Mouse (Mus musculus) kidney, postnatal 0 days (tissue): ENCODE measurements around the gene Rpl18. TPM values are rescaled to one million over a fixed set of nuclear protein-coding genes. Genes with fewer than 3 reads are reported as not detected.
A peak's percentile ranks its signal among the peaks of the same experiment; 100 is the strongest.

Source experiments
- ATAC-seq: fragments of 200-750 bp; cut with Nextera tagmentation; replicated peaks from 2 replicates; pipeline ENCODE4 v1.8.0; 2017; ENCODE audit warnings: low read depth, moderate number of reproducible peaks, moderate TSS enrichment, moderate library complexity; ENCODE audit not compliant: low FRiP score
- DNase-seq: peaks from one replicate; pipeline ENCODE4 v3.0.0-alpha.2; 2016; ENCODE audit warnings: low spot score
- H3K27ac ChIP-seq: fragments of 300-500 bp; sonication (generic); 2 replicates; pipeline ENCODE4 v1.5.1; 2014; ENCODE audit warnings: mild to moderate bottlenecking
- H3K27me3 ChIP-seq: fragments of 300-500 bp; sonication (generic); 2 replicates; pipeline ENCODE4 v1.6.1; 2014; ENCODE audit warnings: low read length, mixed read lengths; ENCODE audit not compliant: insufficient read depth
- H3K36me3 ChIP-seq: fragments of 300-500 bp; sonication (generic); 2 replicates; pipeline ENCODE4 v1.6.1; 2014; ENCODE audit warnings: low read length, mixed read lengths; ENCODE audit not compliant: insufficient read depth
- H3K4me1 ChIP-seq: fragments of 300-500 bp; sonication (generic); replicated peaks from 2 replicates; pipeline ENCODE4 v1.6.1; 2014; ENCODE audit warnings: antibody characterized with exemption, low read length, mixed read lengths; ENCODE audit not compliant: insufficient read depth
- H3K4me2 ChIP-seq: fragments of 300-500 bp; sonication (generic); 2 replicates; pipeline ENCODE4 v1.6.1; 2014; ENCODE audit warnings: mild to moderate bottlenecking, low read length, moderate library complexity, mixed read lengths
- H3K4me3 ChIP-seq: fragments of 300-500 bp; sonication (generic); replicated peaks from 2 replicates; pipeline ENCODE4 v1.5.1; 2014; ENCODE audit warnings: low read depth, low read length
- H3K9ac ChIP-seq: fragments of 300-500 bp; sonication (generic); 2 replicates; pipeline ENCODE4 v1.6.1; 2014; ENCODE audit warnings: low read depth, low read length
- H3K9me3 ChIP-seq: fragments of 300-500 bp; sonication (generic); replicated peaks from 2 replicates; pipeline ENCODE4 v1.6.1; 2016; ENCODE audit warnings: low read length, inconsistent platforms, mixed read lengths
- CTCF ChIP-seq: IDR thresholded peaks from 2 replicates; pipeline ENCODE4 v1.5.1; 2016; ENCODE audit warnings: antibody characterized with exemption, low read depth, mild to moderate bottlenecking, moderate library complexity
- WGBS: fragments of 180-500 bp; shearing (Covaris S2); extraction: QIAGEN DNeasy Blood & Tissue Kit; methylation state at CpG from one replicate; pipeline ENCODE4 v1.1.7; 2014; 5-methylcytosine and 5-hydroxymethylcytosine counted together
- polyA plus RNA-seq: library from polyadenylated mRNA; unstranded; fragments of >200 nt; fragmentation: Nextera tagmentation; extraction: Ambion mirVana; gene quantifications from 2 replicates; pipeline ENCODE4 v1.2.1, GENCODE M21; 2015

Gene Rpl18
- polyA plus RNA-seq, 1 experiment from 2014 or later, result 1,142 TPM

DNA sequence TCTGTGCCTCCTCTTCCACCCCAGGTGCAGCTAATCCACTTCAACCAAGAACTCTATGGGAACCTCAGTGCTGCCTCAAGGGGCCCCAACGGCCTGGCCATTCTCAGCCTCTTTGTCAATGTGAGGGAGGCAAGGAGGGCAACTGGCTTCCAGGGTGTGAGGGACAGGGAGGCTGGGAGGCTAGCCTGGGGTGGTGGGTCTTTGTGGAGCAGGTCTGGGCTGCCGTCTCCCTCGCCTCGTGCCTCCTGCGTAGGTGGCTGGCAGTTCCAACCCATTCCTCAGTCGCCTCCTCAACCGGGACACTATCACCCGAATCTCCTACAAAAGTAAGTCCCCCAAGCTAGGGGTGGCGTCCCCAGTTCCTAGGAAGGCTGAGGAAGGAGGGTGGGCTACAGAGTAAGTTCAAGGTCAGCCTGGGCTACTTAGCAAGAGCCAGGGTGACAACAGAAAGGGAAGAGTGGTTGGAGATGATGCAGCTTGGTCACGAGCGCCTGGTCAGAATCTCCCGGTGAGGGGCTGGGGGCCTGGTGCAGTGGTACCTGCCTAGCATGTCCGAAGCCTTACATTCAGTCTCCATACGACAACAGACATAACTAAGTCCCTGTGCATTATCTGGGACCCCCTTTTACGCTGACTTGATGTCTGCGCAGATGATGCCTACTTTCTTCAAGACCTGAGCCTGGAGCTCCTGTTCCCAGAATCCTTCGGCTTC, 12.3 kb upstream of the Rpl18 start:
- 88% methylated on average over 17 of the region's 17 CpGs for WGBS

GRCm38 (mm10) chr7:45703521-45704033, 11.7 kb upstream of the Rpl18 start:
- ATAC-seq (no peak), DNase-seq (no peak)
- Histone ChIP-seq H3K36me3 (no peaks in the 10 kb centered on the region), H3K4me1 (peaks cover 22% of the 10 kb centered on the region), H3K9ac (0 out of 2 replicates have a peak overlapping the region, but pooled peaks have one; percentile 53), H3K27me3 (peaks cover 12% of the 10 kb centered on the region; the same call in 1 of the 2 replicates), H3K4me2 (peak overlapping the region; percentile 93), H3K9me3 (no peaks in the 10 kb centered on the region), H3K4me3 (0 out of 2 replicates have a peak overlapping the region, but pooled peaks have one; percentile 21), H3K27ac (peak overlapping the region; percentile 85)
- no peak for TF ChIP-seq CTCF
- 48% methylated on average over 12 of the region's 12 CpGs for WGBS

More for the DNA sequence above, 12.3 kb upstream of the Rpl18 start:
- Histone ChIP-seq H3K27me3 (peaks cover 16% of the 10 kb centered on the region), H3K9ac (no peak overlapping the region), H3K36me3 (no peaks in the 10 kb centered on the region), H3K27ac (no peak overlapping the region), H3K4me1 (peaks cover 16% of the 10 kb centered on the region), H3K4me2 (no peak overlapping the region), H3K9me3 (no peaks in the 10 kb centered on the region), H3K4me3 (no peak overlapping the region)
- no peak for TF ChIP-seq CTCF
- no peak for ATAC-seq
- no peak for DNase-seq

GRCm38 (mm10) chr7:45704046-45704559, 11.2 kb upstream of the Rpl18 start:
- H3K27ac ChIP-seq, result peak overlapping the region; percentile 85
- H3K36me3 ChIP-seq, result no peaks in the 10 kb centered on the region
- ATAC-seq, result peak; percentile 40
- H3K4me3 ChIP-seq, result peak overlapping the region; percentile 21
- under 1% methylated on average over 13 of the region's 13 CpGs for WGBS
- peak overlapping the region; percentile 93 for H3K4me2 ChIP-seq
- TF ChIP-seq CTCF, result no peak
- DNase-seq, result peak; percentile 94
- H3K27me3 ChIP-seq, result peaks cover 11% of the 10 kb centered on the region; the same call in 1 of the 2 replicates
- H3K9ac ChIP-seq, result peak overlapping the region; percentile 53; the same call in 1 of the 2 replicates
- no peaks in the 10 kb centered on the region for H3K9me3 ChIP-seq
- peaks cover 25% of the 10 kb centered on the region for H3K4me1 ChIP-seq

DNA sequence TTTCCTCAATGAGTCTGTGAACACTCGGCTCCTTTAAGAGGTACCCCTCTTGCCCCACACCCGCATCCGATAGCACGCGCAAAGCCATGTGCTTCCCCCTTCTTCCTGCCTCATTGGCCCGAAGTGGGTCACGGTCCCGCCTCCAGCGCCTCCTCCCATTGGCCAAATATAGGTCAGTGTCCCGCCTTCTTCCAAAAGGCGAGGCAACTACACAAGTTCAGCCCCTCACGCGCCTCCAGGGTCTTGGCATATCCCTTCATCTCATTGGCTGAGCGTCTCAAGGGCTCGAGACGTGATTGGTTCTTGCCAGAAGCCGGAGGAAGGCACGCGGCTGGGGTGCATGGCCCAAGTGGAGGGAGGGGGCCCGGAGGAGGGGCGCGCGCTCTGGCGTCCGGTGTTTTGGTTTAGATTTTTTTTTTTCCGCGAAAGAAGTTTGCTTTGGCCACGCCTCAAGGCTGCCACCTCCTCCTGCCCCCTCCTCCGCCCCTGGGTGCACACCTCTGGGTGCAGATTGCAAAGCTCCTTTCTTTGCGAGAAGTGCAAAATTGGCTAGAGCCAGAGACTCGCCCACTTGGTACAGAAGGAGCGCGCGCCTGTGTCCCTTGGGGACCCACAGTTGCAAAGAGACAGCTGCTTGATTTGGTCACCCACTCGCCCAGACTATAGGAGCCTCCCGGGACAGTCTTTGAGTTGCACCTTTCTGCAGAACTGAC, 10.4 kb upstream of the Rpl18 start, which contains the start of gene Dbp:
Gene Dbp (plus strand): TSS at position 359 of the 713 bp plus-strand sequence.
- no peaks in the 10 kb centered on the region for H3K9me3 ChIP-seq
- peak within 1 kb of the TSS; percentile 87 for H3K9ac ChIP-seq
- H3K4me1 ChIP-seq, result peaks cover 25% of the 10 kb centered on the region
- peaks cover 6% of the 10 kb centered on the region; the same call in 1 of the 2 replicates for H3K27me3 ChIP-seq
- DNase-seq (peak; percentile 99), ATAC-seq (peak; percentile 78)
- H3K27ac ChIP-seq, result peak within 1 kb of the TSS; percentile 85
- H3K36me3 ChIP-seq, result 0 out of 2 replicates have a peak, but pooled peaks cover 3% of the 10 kb centered on the region
- under 1% methylated on average over 36 of the region's 36 CpGs for WGBS
- H3K4me3 ChIP-seq, result peak within 1 kb of the TSS; percentile 63
- peak within 1 kb of the TSS; percentile 93 for H3K4me2 ChIP-seq
- peak; percentile 16; the same call in 1 of the 2 replicates for TF ChIP-seq CTCF

DNA sequence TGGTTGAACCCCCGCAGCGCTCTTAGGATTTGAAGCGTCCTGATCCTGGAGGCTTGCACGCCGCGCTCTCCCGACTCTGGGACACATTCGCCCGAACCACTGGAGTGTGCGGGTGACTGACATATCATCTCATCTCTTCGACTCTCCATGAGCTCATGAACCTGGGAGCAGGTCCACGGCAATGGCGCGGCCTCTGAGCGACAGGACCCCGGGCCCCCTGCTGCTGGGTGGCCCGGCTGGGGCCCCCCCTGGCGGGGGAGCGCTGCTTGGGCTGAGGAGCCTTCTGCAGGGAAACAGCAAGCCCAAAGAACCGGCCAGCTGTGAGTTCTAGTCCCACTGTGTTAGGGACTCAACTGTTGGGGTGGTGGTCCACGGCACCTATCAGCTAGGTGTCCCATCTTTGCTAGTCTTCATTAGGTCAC, 9.8 kb upstream of the Rpl18 start:
- DNase-seq, result no peak
- 1% methylated on average over 21 of the region's 21 CpGs for WGBS
- no peak for ATAC-seq
- peak overlapping the region; percentile 87 for H3K9ac ChIP-seq
- 0 out of 2 replicates have a peak, but pooled peaks cover 8% of the 10 kb centered on the region for H3K36me3 ChIP-seq
- TF ChIP-seq CTCF, result no peak
- H3K9me3 ChIP-seq, result no peaks in the 10 kb centered on the region
- H3K4me1 ChIP-seq, result peaks cover 20% of the 10 kb centered on the region
- peaks cover 1% of the 10 kb centered on the region; the same call in 1 of the 2 replicates for H3K27me3 ChIP-seq
- peak overlapping the region; percentile 63 for H3K4me3 ChIP-seq
- H3K27ac ChIP-seq, result peak overlapping the region; percentile 85
- peak overlapping the region; percentile 93 for H3K4me2 ChIP-seq

DNA sequence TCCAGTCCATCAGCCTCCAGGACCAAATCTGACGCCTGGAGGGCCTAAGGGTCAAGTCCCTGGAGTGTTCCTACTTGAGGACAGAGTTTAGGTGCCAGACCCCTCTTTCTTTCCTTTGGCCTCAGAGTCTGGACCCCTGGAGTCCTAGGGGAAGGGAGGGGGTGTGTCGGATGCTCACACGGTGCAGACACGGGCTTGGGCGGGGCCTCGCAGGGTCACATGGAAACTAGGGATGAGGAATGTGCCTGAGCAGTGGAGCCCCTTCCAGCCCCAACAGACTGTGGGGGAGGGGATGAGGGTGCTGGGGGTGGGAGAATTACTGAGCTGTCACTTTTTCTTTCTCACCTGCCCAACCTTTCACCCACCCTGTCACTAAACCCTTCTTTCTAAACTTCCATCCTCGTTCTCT, 9.4 kb upstream of the Rpl18 start:
- peak overlapping the region; percentile 63 for H3K4me3 ChIP-seq
- WGBS, result 3% methylated on average over 7 of the region's 7 CpGs
- peak overlapping the region; percentile 93 for H3K4me2 ChIP-seq
- H3K27me3 ChIP-seq, result no peaks in the 10 kb centered on the region
- H3K27ac ChIP-seq, result peak overlapping the region; percentile 85
- TF ChIP-seq CTCF, result no peak
- H3K9ac ChIP-seq, result peak overlapping the region; percentile 87
- peaks cover 11% of the 10 kb centered on the region for H3K36me3 ChIP-seq
- H3K9me3 ChIP-seq, result no peaks in the 10 kb centered on the region
- H3K4me1 ChIP-seq, result peaks cover 18% of the 10 kb centered on the region
- ATAC-seq (no peak), DNase-seq (peak; percentile 82)
